Mouse (Mus musculus) lung, postnatal 0 days (tissue): ENCODE data around the gene 4921507P07Rik.

ENCODE experiments used
- CTCF ChIP-seq: IDR thresholded peaks from 2 replicates; pipeline ENCODE4 v1.5.1; 2016; ENCODE audit warnings: antibody characterized with exemption, mild to moderate bottlenecking
- EP300 ChIP-seq: IDR thresholded peaks from 2 replicates; pipeline ENCODE4 v1.6.1; 2016; ENCODE audit warnings: antibody characterized with exemption, mild to moderate bottlenecking, control low read depth

GRCm38 (mm10) chr6:50536461-50536892, 60.0 kb downstream of the 4921507P07Rik start:
- TF ChIP-seq CTCF: peak; percentile 96
- TF ChIP-seq EP300: no peak
